Mouse (Mus musculus) urinary bladder, postnatal 4 days (tissue): ENCODE measurements around the gene Eif4e3.

Experiments used
- DNase-seq, 2 experiments: peaks; one replicate each; pipeline ENCODE4 v3.0.0; 2021 to 2022; ENCODE audit warnings: low spot score in 2 of 2

Gene Eif4e3

GRCm38 (mm10) chr6:99666318-99667171 lies at the start of gene Eif4e3, which contains the start of gene Gm20696:
TSS of gene Eif4e3 (minus strand) at chr6:99666771.
TSS of gene Gm20696 (minus strand) at chr6:99666797.
- DNase-seq, result peak; percentile 42 to 66

- DNase-seq, result peak in 1 of 2 experiments; percentile 45
Measured at GRCm38 (mm10) chr6:99715913-99716312, 49.3 kb upstream of the Eif4e3 start.

GRCm38 (mm10) chr6:99715191-99715590 lies 48.6 kb upstream of the Eif4e3 start:
- peak in 1 of 2 experiments; percentile 32 for DNase-seq

DNA sequence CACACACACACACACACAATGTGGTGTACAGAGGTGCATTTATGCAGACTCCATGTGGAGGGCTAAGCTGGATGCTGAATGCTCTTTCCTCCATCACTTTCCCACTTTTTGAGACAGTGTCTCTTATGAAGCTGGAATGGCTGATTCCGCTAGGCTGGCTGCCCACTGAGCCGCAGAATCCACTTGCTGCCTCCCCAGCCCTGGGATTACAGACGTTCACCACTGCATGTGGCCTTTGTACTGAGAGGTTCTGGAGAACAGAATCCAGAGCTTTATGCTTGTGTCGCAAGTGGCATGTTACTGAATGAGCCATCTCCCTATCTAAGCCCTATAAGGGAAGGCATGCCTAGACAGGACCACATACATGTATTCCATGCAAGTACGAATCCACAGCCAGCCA lies 46.7 kb upstream of the Eif4e3 start:
- DNase-seq, result peak in 1 of 2 experiments; percentile 53

- peak in 1 of 2 experiments; percentile 45 for DNase-seq
Measured at GRCm38 (mm10) chr6:99711576-99712101, 45.1 kb upstream of the Eif4e3 start.

DNA sequence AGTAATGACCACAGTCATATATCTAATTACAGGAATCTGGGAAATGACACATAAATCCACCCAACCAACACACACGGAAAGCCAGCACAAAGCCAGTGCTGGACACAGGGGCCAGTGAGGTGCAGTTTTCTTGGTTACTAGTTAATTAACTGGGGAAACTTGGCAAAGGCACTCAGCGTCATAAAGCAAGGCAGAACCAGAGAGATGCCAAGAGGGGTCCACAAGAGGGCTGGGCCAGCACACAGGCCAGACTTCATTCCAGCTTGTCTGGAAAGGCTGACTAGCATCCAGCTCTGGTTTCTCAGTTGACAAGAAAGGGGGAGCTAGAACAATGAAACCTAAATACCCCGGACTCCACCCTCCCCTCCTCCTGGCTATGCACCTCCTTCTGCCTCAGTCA lies 33.9 kb upstream of the Eif4e3 start:
- DNase-seq, result no peak

GRCm38 (mm10) chr6:99692916-99693841 lies 26.6 kb upstream of the Eif4e3 start:
- peak in 1 of 2 experiments; percentile 34 for DNase-seq

DNA sequence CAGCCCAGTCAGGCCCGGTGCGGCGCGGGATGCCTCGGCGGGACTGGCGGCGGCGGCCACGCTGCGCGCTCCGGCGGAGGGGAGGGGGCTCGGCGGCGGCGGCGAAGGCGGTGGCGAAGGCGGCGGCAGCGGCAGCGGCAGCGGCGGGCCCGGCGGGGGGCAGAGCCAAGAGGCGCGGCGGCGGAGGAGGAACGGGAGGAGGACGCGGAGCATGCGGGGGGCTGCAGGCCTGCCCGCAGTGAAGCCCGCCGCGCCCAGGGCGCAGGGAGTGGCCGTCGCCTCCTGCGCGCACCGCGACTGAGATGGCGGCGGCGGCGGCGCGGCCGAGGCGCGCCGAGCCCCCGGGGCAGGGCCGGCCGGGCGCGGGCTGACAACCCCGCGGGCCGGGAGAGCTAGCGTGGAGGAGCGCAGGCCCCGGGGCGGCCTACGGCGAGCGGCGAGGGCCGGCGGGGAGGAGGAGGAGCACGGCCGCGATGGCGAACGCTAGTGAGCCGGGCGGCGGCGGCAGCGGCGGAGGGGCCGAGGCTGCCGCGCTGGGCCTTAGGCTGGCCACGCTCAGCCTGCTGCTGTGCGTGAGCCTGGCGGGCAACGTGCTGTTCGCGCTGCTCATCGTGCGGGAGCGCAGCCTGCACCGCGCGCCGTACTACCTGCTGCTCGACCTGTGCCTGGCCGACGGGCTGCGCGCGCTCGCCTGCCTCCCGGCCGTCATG lies 25.8 kb upstream of the Eif4e3 start, which contains the start of gene Gpr27:
Gpr27 (plus strand) TSS at position 474 of the 710 bp plus-strand sequence.
- peak; percentile 39 to 64 for DNase-seq

DNA sequence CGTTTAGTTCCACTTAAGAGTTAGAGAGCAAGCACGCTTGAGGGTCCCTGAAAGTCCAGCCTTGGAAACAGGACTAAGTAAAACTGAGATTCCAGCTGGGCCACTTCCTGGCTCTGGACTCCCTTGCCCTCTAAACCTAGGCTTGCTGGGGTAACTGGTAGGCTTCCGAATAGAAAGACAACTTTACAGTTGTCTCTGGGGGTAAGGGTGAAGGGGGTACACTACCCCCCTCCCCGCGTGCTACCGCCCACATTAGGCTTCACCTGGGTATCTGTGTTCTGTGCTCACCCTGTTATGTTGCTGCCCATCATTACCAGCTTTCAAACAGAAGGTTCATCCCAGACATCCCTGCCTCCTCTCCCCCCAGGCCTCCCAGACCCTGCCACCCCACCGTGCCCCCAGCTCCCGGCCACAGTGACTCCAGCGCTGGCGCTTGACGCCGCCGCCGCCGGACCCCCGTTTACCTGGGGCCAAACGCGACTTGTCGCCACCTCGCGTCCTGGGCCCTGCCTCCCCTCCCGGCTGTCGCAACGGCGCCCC lies 25.2 kb upstream of the Eif4e3 start:
- DNase-seq, result no peak

DNA sequence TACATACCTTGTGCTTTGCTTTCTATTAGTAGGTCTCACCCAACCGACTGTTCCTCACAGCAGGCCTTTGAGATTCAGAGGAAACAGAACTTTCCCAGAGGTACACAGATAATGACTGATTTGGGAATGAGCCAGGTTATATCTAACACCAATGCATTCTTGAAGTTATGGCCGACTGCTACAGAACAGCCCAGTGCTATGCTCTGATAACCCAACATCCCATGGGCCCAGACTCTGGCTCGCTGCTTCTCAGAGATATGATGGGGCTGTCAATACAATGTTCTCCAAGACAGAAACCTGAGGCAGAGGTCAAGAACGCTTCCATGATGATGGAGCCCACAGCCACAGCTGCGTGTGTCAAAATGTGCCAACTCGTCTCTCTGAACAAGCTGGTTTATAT lies 21.9 kb upstream of the Eif4e3 start:
- no peak for DNase-seq

GRCm38 (mm10) chr6:99684899-99685298 lies 18.3 kb upstream of the Eif4e3 start:
- no peak for DNase-seq

- no peak for DNase-seq
Measured at GRCm38 (mm10) chr6:99683974-99684373, 17.4 kb upstream of the Eif4e3 start.

GRCm38 (mm10) chr6:99678108-99678507 lies 11.5 kb upstream of the Eif4e3 start:
- no peak for DNase-seq

GRCm38 (mm10) chr6:99677325-99677724 lies 10.8 kb upstream of the Eif4e3 start:
- no peak for DNase-seq

DNA sequence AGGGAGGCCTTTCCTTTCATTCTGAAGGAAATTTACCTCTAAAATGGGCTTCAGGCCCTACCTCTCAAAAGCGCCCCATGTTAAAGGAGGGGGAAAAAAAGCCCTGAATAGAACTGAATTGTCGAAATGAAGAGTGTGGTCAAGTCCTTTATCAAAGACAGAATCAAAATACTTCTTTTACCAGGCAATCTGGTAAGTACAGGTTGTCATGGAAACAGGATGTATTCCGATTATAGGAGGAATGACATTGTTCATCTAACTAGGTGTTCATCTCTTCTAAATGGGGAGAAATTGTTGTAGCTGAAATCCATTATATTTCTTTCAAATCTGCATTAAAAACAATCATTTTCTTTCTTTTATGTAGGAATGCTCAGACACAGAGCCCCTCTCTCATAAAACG lies 7.9 kb upstream of the Eif4e3 start:
- DNase-seq, result no peak

DNA sequence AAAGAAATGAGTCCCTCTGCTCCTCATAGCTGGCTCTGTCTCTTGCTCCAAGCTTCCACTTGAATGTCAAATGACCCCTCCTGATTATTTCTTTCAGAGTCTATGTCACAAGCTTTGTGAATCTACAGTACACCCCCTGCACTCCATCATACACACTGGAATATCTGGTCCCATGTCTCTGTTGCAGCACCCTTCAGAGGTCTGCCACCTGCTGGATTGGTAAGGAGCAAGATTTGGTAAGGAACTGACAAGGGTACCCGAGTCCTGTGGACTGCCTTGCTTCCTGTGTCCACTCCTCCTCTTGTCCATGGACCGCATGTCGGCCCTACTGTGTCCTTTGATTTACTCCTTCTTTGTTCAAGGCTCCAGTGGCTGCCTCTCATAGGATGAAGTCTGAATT lies 5.2 kb upstream of the Eif4e3 start:
- no peak for DNase-seq

GRCm38 (mm10) chr6:99670481-99671119 lies 4.0 kb upstream of the Eif4e3 start:
- DNase-seq, result peak in 1 of 2 experiments; percentile 32

- no peak for DNase-seq
Measured at GRCm38 (mm10) chr6:99669481-99670325, 3.1 kb upstream of the Eif4e3 start.

DNA sequence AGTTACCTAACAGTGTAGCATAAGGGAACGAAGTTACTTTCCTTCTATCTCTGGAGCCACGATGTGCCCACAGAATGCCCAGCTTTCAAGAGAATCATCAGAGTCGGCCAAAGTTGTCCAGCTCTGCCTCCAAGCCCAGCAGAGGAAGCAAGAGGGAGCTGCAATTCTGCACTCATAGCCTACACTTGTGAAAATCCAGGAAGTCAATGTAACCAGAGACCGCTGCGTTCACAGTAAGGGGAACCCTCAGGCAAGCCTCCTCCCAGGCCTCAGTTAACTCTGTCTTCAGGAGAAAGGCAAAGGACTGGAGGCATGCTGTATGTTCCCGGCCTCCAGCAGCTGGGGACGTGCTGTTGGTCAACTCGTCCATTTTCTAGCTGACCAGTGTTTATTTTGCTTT lies 719 bp upstream of the Eif4e3 start:
- no peak for DNase-seq
